Mouse (Mus musculus) ovary, adult 18-20 months (tissue): ENCODE data around the gene Rtn1.

ENCODE experiments used
- DNase-seq: peaks from one replicate; pipeline ENCODE4 v3.0.0; 2022; ENCODE audit warnings: low spot score, mixed read lengths

Rtn1 gene

DNA sequence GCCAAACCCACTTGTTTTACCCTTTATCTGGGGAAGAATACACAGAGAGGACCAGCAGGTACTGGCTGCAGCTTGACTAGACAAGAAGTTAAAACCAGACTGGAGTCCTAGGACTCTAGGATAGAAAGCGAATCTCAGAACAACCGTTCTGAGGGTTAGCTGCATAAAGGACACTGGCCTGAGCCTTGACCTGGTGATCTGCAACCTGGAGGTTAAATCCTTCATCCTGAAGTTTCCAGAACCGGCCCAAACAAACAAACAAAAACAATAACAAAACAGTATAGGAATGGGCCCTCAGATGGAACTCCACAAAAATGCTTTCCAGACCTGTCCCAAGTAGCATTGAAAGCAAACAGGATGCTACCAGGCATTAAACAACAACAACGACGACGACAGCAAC is at the start of gene Rtn1:
Gene Rtn1 (minus strand): TSS at position 101 of the 400 bp plus-strand sequence.
- DNase-seq: no peak

GRCm38 (mm10) chr12:72453941-72454340 is 45.1 kb upstream of the Rtn1 start:
- DNase-seq: no peak

DNA sequence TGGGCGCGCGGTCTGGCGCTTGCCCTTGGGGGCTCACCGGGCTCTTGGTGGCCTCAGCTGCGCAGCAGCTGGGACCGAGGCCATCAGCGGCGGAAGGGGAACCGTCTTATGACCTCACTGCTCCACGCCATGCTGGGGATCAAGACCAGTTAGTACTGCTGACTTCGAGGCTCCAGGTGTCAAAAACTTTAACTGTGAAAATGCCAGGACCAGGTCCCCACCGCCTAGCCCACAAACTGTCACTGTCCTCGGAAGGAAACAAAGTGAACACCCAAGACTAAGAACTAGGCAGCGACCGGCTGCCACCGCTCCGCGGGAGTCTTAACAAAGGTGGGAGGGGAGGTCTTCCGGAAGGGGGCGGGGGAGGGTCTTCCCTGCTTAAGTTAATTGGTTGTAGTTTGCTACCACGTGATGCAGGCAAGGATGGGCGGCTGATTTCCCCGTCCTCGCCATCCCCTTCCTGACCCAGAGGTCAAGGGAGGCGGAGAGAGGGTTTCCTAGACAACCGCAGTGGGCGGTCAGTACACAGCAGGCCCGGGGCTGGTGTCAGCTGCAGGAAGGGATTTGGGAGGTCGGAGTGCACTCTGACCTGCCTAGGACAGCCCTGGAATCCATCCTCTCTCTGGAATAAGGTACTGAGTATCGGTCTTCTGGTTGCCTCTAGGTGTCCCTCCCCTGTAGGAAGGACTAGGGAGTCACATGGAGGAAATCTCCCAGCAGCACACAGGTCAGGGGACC is 33.2 kb upstream of the Rtn1 start, which contains the start of gene Lrrc9:
Gene Lrrc9 (plus strand): TSS at position 28 of the 738 bp plus-strand sequence.
- DNase-seq: peak; percentile 51

DNA sequence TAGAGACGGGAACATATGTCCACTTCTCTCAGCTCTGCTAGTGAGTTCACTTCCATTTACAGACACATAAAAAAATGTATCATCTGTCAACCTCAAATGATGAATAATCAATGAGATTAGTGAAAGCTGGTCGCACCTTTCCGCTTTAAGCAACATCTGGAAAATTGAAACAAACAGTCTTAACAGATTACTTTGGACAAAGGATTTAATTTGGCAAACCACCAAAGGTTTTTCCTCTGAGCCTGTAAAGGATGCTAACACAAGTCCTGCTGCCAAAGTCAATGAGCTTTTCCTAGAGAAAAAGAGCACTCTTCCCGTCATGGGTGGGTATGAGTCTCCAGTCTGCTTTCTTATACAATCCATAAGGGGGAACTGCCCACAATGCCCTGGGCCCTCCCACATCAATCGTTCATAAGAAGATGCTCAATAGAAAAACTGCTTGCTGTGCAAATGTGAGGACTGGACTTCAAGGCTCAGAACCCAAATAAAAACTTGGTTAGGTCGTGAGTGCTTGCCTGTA is 30.2 kb upstream of the Rtn1 start:
- no peak for DNase-seq

- no peak for DNase-seq
These were observed 29.0 kb upstream of the Rtn1 start for GRCm38 (mm10) chr12:72437676-72438341.

DNA sequence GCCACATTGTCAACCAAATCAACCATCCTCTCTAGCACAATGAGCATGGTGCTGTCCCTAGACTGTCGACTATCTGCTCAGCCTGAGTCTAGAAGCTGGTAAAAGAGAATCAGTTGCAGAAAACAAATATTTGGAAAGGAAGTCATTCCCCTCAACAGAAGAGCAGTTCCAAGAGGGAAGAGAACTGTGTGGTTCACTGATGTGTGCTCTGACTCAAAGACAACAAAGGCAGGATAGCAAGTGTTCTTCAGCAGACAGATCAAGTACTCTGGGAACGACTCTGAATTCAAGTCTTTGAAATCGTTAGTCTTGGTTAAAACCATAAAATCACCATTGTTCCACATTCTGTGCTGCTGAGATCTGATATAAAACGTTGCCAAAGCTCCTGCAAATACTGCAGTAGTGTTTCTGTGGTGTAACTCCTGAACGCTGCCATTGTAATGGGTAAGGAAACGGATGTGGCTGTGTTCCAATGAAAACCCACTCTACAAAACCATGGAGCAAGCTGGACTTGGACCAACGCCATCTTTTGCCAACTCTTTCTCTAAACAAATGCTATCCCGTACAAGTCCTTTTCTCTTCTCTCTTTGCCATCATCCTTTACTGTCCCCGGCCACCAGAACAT is 24.5 kb upstream of the Rtn1 start:
- no peak for DNase-seq

DNA sequence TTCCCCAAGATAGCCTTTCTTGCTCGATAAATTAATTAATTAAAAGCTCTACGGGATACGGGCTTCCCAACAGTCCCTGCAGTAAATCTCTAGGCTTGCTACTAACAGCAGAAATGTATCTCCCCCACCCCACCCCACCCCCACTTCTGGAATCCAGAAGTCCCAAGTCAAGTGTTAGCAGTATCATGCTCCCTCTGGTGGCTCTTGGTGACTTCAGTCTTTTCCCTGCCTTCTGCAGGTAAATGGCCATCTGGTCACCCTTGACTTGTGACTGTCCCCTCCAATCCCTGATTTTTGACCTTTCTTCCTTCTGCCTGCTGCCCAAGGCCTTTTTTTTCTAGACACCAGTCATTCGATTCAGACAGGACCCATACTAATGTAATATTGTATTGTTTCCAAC is 23.4 kb upstream of the Rtn1 start:
- DNase-seq: no peak

GRCm38 (mm10) chr12:72427722-72428126 is 18.9 kb upstream of the Rtn1 start:
- DNase-seq: peak; percentile 31

DNA sequence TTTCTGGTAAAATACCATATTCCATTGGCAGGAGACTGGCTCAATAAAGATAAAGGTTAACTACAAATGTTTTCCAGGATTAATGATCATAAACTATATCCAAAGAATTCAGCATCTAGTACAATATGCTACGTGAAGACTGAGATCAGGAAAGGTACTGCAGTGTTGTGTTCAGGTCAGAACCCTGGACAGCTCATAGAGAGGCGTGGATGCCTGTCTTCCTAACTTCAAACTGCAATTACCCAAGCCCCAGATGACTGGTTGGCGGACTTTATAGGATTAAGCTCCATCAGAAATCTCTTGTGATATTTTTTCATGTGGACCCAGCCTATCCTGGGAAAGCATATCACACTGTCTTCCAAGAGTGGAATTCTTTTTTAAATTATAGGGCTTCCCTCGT is 13.8 kb upstream of the Rtn1 start:
- DNase-seq: no peak

GRCm38 (mm10) chr12:72417762-72418161 is 8.9 kb upstream of the Rtn1 start:
- DNase-seq: no peak

DNA sequence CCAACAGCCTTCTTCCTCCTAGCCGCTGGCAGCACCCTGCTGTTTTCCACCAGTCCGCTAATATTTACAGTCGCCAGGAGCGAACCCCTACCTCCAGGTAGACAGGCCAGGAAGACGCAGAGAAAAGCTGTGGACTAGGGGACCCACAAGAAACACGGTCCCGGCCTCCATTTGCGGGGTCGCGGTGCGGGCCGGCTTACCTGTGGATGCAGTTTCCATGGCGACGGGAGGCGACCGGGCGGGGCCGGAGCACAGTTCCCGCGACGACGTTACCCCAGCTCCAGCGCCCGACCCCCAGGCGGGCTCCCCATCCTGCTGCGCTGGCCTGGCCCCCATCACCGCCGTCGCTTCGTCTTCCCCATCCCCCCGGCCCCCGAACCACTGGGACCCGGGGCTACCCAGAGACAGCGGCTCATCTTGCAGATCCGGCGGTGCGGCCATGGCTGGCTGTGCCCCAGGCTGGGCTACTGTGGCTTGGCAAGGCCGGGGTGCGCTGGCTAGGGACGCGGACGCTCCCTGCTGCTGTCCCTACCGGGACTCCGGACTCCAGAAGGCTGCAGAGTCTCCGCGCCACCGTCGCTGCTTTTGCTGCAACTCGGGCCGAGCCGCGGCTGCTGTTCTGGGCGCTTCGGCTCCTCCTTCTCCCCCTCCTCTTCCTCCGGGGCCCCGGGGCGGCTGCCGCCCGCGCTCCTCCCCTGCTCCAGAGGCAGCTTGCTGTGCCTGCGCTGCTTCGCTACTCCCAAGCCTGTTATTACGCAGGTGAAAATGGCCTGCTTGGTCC is 553 bp downstream of the Rtn1 start:
- peak; percentile 15 for DNase-seq

DNA sequence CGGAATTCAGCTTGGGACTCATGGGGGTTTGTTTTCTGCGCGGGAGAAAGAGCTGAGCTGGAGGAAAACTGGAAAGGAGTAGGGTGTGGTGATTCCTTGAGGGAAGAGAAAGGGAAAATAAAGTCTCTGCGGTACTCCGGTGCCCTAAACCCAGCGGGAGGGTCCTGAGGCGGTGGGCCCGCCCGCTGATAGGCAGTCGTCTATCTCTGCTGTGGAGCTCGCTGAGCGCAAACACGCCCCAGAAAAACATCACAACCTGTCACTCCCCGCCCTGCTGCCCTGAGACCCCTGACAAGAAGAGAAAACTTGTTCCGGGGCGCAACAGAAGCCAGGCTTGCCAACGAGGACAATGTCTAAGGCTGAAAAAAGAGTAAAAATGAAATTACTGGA is 1.1 kb downstream of the Rtn1 start:
- DNase-seq: no peak

GRCm38 (mm10) chr12:72407146-72407545 is 1.7 kb downstream of the Rtn1 start:
- no peak for DNase-seq

- DNase-seq: no peak
These were observed 3.8 kb downstream of the Rtn1 start for GRCm38 (mm10) chr12:72405031-72405430.

DNA sequence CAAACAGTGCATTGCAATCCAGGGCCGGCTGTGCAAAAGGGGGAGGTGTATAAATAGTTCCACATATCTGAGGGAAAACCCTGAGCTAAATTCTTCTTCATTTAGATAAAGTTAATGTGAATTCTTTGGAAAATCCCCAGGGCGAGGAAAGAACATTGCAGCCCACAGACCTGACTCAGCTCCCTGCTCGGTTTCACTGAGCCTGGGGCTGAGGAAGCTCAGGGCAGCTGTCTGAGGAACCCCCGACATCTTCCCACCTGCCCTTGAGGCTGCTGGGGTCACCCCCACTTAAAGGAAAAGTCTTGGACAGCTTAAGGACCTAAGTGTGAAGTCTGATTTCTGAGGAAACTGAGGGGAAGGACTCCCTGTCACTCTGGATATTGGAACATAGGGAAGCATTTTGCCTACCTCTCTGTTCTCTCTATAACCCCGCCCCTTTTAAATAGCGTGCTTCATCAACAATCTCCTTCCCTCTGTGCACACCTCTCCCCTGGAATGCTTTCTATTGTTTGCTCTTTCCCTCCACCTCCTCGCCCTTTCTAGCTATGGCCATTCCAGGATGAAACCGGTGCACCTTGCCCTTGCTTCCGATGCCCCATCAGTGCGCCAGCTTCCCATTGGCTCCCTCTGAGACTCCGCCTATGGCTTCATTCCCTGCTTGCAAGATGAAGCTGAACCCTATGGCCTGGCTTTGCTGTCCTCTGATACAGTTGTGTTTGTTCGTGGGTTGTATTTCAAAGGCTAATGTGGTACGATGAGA is 15.6 kb downstream of the Rtn1 start:
- no peak for DNase-seq

DNA sequence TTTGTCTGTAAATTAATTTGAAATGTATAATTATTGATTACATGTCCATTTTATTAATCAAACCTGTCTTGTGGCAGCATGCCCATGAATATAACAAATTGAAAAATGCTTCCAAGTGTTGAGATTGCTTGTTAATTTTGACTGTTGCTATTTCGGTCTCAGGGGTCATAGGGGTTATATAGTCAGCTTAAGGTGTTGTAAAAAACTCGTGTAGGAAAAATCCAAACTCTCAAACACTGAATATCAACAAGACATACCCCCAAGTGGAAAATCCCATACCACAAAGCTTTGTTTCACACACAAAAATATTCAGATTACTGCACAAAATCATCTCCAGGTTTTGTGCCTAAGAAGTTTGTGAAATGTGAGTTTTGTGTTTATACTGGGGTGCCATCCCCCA is 18.5 kb downstream of the Rtn1 start:
- DNase-seq: no peak

GRCm38 (mm10) chr12:72389377-72390103 is 19.3 kb downstream of the Rtn1 start:
- DNase-seq: no peak

DNA sequence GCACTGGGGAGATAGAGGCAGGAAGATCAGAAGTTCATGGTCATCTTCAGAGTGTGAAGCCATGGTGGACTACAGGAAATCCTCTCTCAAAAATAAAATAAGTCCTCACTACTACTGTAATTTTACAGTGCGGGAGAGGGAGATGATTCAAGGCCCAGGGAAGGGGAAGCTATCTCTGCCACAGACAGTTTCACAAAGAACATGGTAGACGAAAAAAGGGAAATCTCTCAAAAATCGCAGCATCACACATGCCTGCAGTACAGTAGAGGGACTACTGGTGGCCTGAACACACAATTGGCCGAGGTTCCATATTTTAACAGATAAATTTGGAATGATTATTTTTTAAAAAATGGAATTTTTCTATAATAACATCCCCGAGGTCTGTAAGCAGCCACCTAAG is 20.0 kb downstream of the Rtn1 start:
- DNase-seq: no peak

- DNase-seq: no peak
These were observed 20.7 kb downstream of the Rtn1 start for GRCm38 (mm10) chr12:72388135-72388534.

GRCm38 (mm10) chr12:72376309-72376708 is 32.5 kb downstream of the Rtn1 start:
- DNase-seq: no peak

DNA sequence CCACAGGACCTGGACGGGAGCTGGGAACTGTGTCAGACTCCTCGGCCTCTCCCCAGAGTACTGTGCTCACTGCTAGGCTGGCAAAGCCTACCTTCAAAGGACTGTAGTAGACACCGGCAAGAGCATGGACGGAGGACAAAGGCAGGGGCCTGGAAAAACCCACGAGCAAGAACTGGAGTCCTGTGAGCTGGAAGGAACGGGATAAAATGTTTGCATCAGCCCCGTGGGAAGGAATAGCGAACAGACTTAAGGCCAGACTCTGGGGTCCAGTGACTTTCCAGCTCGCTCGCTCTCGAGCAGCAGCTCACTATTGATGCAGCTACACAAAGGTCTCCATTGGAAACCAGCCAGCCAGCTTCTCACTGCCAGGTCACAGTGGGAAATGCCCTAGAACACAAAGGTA is 34.0 kb downstream of the Rtn1 start:
- no peak for DNase-seq
